Mouse (Mus musculus) adrenal gland, adult 10 weeks (tissue): Measurements from ENCODE around the gene AC129217.1. TPM values are rescaled to one million over a fixed set of nuclear protein-coding genes. Genes with fewer than 3 reads are reported as not detected.

Experiments used
- polyA plus RNA-seq: library from polyadenylated mRNA; stranded (reverse); fragments of 350-450 nt; fragmentation: Illumina TruSeq; extraction: RNeasy Lipid Tissue Mini Kit (QIAGEN cat#74804); gene quantifications from one replicate; pipeline ENCODE4 v1.2.3, GENCODE M21; 2014; ENCODE audit warnings: low read depth, low replicate concordance

The AC129217.1 gene
- polyA plus RNA-seq, 1 experiment from 2014 or later: not detected

Other genes starting within 250 kb of the AC129217.1 start
- not detected for gene Slc22a8, start 238.5 kb upstream of the AC129217.1 start, polyA plus RNA-seq
- not detected for gene Slc22a6, start 211.7 kb upstream of the AC129217.1 start, polyA plus RNA-seq
- 0.23 TPM for gene Chrm1, start 166.0 kb upstream of the AC129217.1 start, polyA plus RNA-seq
- gene Slc3a2, start 106.4 kb upstream of the AC129217.1 start, polyA plus RNA-seq: 163 TPM
- 15.5 TPM for gene Wdr74, start 93.9 kb upstream of the AC129217.1 start, polyA plus RNA-seq
- gene 1700092M07Rik, start 89.1 kb upstream of the AC129217.1 start, polyA plus RNA-seq: not detected
- gene Stx5a, start 88.4 kb upstream of the AC129217.1 start, polyA plus RNA-seq: 63.2 TPM
- gene Nxf1, start 72.7 kb upstream of the AC129217.1 start, polyA plus RNA-seq: 68.2 TPM
- 50.0 TPM for gene Tmem223, start 58.8 kb upstream of the AC129217.1 start, polyA plus RNA-seq
- gene Tmem179b, start 55.3 kb upstream of the AC129217.1 start, polyA plus RNA-seq: 51.8 TPM
- 1.4 TPM for gene Taf6l, start 43.4 kb upstream of the AC129217.1 start, polyA plus RNA-seq
- 94.7 TPM for gene Polr2g, start 31.2 kb upstream of the AC129217.1 start, polyA plus RNA-seq
- 0.47 TPM for gene Zbtb3, start 27.2 kb upstream of the AC129217.1 start, polyA plus RNA-seq
- gene Ttc9c, start 10.4 kb upstream of the AC129217.1 start, polyA plus RNA-seq: 87.3 TPM
- 117 TPM for gene Hnrnpul2, start 9.8 kb upstream of the AC129217.1 start, polyA plus RNA-seq
- gene Bscl2, start 7.7 kb downstream of the AC129217.1 start, polyA plus RNA-seq: 24.6 TPM
- 2.2 TPM for gene Gng3, start 9.4 kb downstream of the AC129217.1 start, polyA plus RNA-seq
- 3.3 TPM for gene Lrrn4cl, start 21.0 kb downstream of the AC129217.1 start, polyA plus RNA-seq
- gene Ubxn1, start 41.7 kb downstream of the AC129217.1 start, polyA plus RNA-seq: 25.3 TPM
- gene Uqcc3, start 51.1 kb downstream of the AC129217.1 start, polyA plus RNA-seq: 3.3 TPM
- 76.6 TPM for gene Lbhd1, start 54.0 kb downstream of the AC129217.1 start, polyA plus RNA-seq
- gene Gm49403, start 54.2 kb downstream of the AC129217.1 start, polyA plus RNA-seq: not detected
- gene 1810009A15Rik, start 59.1 kb downstream of the AC129217.1 start, polyA plus RNA-seq: 7.9 TPM
- not detected for gene Gm49416, start 59.2 kb downstream of the AC129217.1 start, polyA plus RNA-seq
- 1.2 TPM for gene Ints5, start 63.2 kb downstream of the AC129217.1 start, polyA plus RNA-seq
- gene Ganab, start 68.3 kb downstream of the AC129217.1 start, polyA plus RNA-seq: 97.8 TPM
- gene B3gat3, start 90.6 kb downstream of the AC129217.1 start, polyA plus RNA-seq: 11.3 TPM
- gene Rom1, start 99.6 kb downstream of the AC129217.1 start, polyA plus RNA-seq: 3.3 TPM
- 7.1 TPM for gene Eml3, start 99.8 kb downstream of the AC129217.1 start, polyA plus RNA-seq
- 70.1 TPM for gene Mta2, start 112.1 kb downstream of the AC129217.1 start, polyA plus RNA-seq
- 2.8 TPM for gene Tut1, start 124.1 kb downstream of the AC129217.1 start, polyA plus RNA-seq
- 77.3 TPM for gene Eef1g, start 137.3 kb downstream of the AC129217.1 start, polyA plus RNA-seq
- gene Ahnak, start 159.5 kb downstream of the AC129217.1 start, polyA plus RNA-seq: 34.2 TPM